Mouse (Mus musculus) heart, postnatal 0 days (tissue): ENCODE measurements around the gene Elac2.

Source experiments
- CTCF ChIP-seq: IDR thresholded peaks from 2 replicates; pipeline ENCODE4 v1.5.1; 2016; ENCODE audit warnings: antibody characterized with exemption, control low read depth, low read depth
- EP300 ChIP-seq: IDR thresholded peaks from 2 replicates; pipeline ENCODE4 v1.6.1; 2016; ENCODE audit warnings: antibody characterized with exemption, low read depth

GRCm38 (mm10) chr11:65013906-65014305 is 35.1 kb downstream of the Elac2 start:
- no peak for TF ChIP-seq CTCF
- no peak for TF ChIP-seq EP300
